18 mouse cellular contexts compared by ENCODE assay signal in genomic region chr8:66386008-66386407, GRCm38 (mm10).
DNase-seq lines count a peak whose midpoint lies in the region; ATAC-seq and TF ChIP-seq lines count a peak whose summit lies in the region.
"Had no signal": no experiment of that assay in that cellular context is flagged by ENCODE, and none has a peak within 500 bp of the region (broad histone marks: within the 10 kb centered on the region; RNA-seq: fewer than 3 reads in every experiment).

No protein-coding gene starts in this region.

- DNase-seq in heart, adult 11 months: peak; percentile 90
- DNase-seq in lung, adult 18-20 months: peak; percentile 10 to 11
- DNase-seq in lung, postnatal 14 days: no peak
- DNase-seq in left cerebral cortex, adult 2 months (ENCODE audit: extremely low spot score in 1 of 2, low spot score in 2 of 2): no peak
- DNase-seq in frontal cortex, postnatal 36 days (ENCODE audit: low spot score in 2 of 2): no peak
- DNase-seq: adrenal gland, postnatal 36 days; cerebellum, postnatal 36 days; kidney, adult 11 months; kidney, postnatal 14 days; layer of hippocampus, postnatal 36 days; midbrain, embryonic 14.5 days; right cerebral cortex, postnatal 4 days had no signal

- intact Hi-C loops in left cerebral cortex, adult 2 months (cut with DNase I): no loop called here

- H3K27ac ChIP-seq in heart, embryonic 11.5 days (ENCODE audit: low read depth, low read length): no peak overlapping the region
- no peak overlapping the region for H3K27ac ChIP-seq in left cerebral cortex, adult 2 months
- H3K27ac ChIP-seq: lung, embryonic 15.5 days had no signal

- no peak overlapping the region for H3K4me3 ChIP-seq in heart, embryonic 11.5 days (ENCODE audit: low read depth, low read length)
- H3K4me3 ChIP-seq in left cerebral cortex, adult 2 months: no peak overlapping the region
- H3K4me3 ChIP-seq: lung, embryonic 15.5 days had no signal

- no peak overlapping the region for H3K4me2 ChIP-seq in heart, embryonic 11.5 days
- H3K4me2 ChIP-seq: lung, embryonic 15.5 days had no signal

- no peaks in the 10 kb centered on the region for H3K4me1 ChIP-seq in heart, embryonic 11.5 days (ENCODE audit: control insufficient read depth, insufficient read depth, low read length)
- H3K4me1 ChIP-seq: lung, embryonic 15.5 days had no signal

- ATAC-seq in heart, embryonic 11.5 days (replicated peaks; ENCODE audit: insufficient number of reproducible peaks, low FRiP score, low TSS enrichment): no peak
- ATAC-seq in granulocyte monocyte progenitor cell, adult 5-6 weeks (replicated peaks; ENCODE audit: poor library complexity, severe bottlenecking): peak; percentile 93
- peak; percentile 82 for ATAC-seq in monocyte, adult 5-6 weeks (replicated peaks; ENCODE audit: insufficient number of reproducible peaks, low FRiP score, low TSS enrichment, poor library complexity, severe bottlenecking)
- ATAC-seq: hindbrain, embryonic 16.5 days; Patski had no signal

- no peak overlapping the region for H3K9ac ChIP-seq in heart, embryonic 11.5 days (ENCODE audit: low read depth, low read length)
- H3K9ac ChIP-seq: lung, embryonic 15.5 days had no signal

- TF ChIP-seq CTCF in left cerebral cortex, adult 2 months (IDR thresholded peaks at IDR 0.05): no peak

- H3K9me3 ChIP-seq in heart, embryonic 11.5 days (replicated peaks; ENCODE audit: control insufficient read depth, low read length): no peaks in the 10 kb centered on the region
- H3K9me3 ChIP-seq: lung, embryonic 15.5 days had no signal

- no peaks in the 10 kb centered on the region for H3K27me3 ChIP-seq in heart, embryonic 11.5 days (ENCODE audit: control insufficient read depth, insufficient read depth, low read length)
- H3K27me3 ChIP-seq: lung, embryonic 15.5 days; Patski had no signal

- no peaks in the 10 kb centered on the region for H3K36me3 ChIP-seq in heart, embryonic 11.5 days (ENCODE audit: control insufficient read depth, insufficient read depth, low read length)
- H3K36me3 ChIP-seq: lung, embryonic 15.5 days had no signal

Comparison
In these comparisons a context has a peak if more than half of its experiments do, and no peak if none do; other contexts are left out.
1. DNase-seq: peak in heart, adult 11 months (single experiment) and lung, adult 18-20 months (2 of 2); none in lung, postnatal 14 days (single experiment), left cerebral cortex, adult 2 months (0 of 2) and frontal cortex, postnatal 36 days (0 of 2).